Mouse (Mus musculus) heart, embryonic 13.5 days (tissue): Measurements from ENCODE around the gene Lrp2. TPM values are rescaled to one million over a fixed set of nuclear protein-coding genes. Genes with fewer than 3 reads are reported as not detected.

ENCODE experiments used
- ATAC-seq: fragments of 200-750 bp; cut with Nextera tagmentation; 2 replicates; pipeline ENCODE4 v1.8.0; 2017; ENCODE audit warnings: moderate TSS enrichment; ENCODE audit not compliant: insufficient number of reproducible peaks, low FRiP score, low TSS enrichment; ENCODE audit errors: extremely low read depth
- H3K27ac ChIP-seq: fragments of 300-500 bp; sonication (generic); replicated peaks from 2 replicates; pipeline ENCODE4 v1.5.1; 2015; ENCODE audit warnings: moderate library complexity, mild to moderate bottlenecking, inconsistent platforms
- H3K27me3 ChIP-seq: fragments of 300-500 bp; sonication (generic); replicated peaks from 2 replicates; pipeline ENCODE4 v1.6.1; 2015; ENCODE audit warnings: mild to moderate bottlenecking, inconsistent platforms
- H3K36me3 ChIP-seq: fragments of 300-500 bp; sonication (generic); 2 replicates; pipeline ENCODE4 v1.6.1; 2015; ENCODE audit warnings: mild to moderate bottlenecking, inconsistent platforms
- H3K4me1 ChIP-seq: fragments of 300-500 bp; sonication (generic); 2 replicates; pipeline ENCODE4 v1.6.1; 2015; ENCODE audit warnings: inconsistent platforms
- H3K4me2 ChIP-seq: fragments of 300-500 bp; sonication (generic); 2 replicates; pipeline ENCODE4 v1.6.1; 2015; ENCODE audit warnings: inconsistent platforms, mild to moderate bottlenecking, moderate library complexity
- H3K4me3 ChIP-seq: fragments of 300-500 bp; sonication (generic); 2 replicates; pipeline ENCODE4 v1.5.1; 2015; ENCODE audit warnings: moderate library complexity, mild to moderate bottlenecking, inconsistent platforms
- H3K9ac ChIP-seq: fragments of 300-500 bp; sonication (generic); 2 replicates; pipeline ENCODE4 v1.6.1; 2015; ENCODE audit warnings: inconsistent platforms, mild to moderate bottlenecking, moderate library complexity
- H3K9me3 ChIP-seq: fragments of 300-500 bp; sonication (generic); 2 replicates; pipeline ENCODE4 v1.6.1; 2016; ENCODE audit warnings: inconsistent platforms
- WGBS: fragments of 180-500 bp; shearing (Covaris S2); methylation state at CpG from one replicate; pipeline ENCODE4 v1.1.7; 2015; ENCODE audit warnings: mixed read lengths; 5-methylcytosine and 5-hydroxymethylcytosine counted together
- polyA plus RNA-seq: library from polyadenylated mRNA; unstranded; fragments of >200 nt; fragmentation: Nextera tagmentation; extraction: Ambion mirVana; gene quantifications from 2 replicates; pipeline ENCODE4 v1.2.1, GENCODE M21; 2015

Gene Lrp2
- polyA plus RNA-seq, 1 experiment from 2014 or later = 0.57 TPM

- Histone ChIP-seq H3K36me3 (no peaks in the 10 kb centered on the region), H3K4me3 (no peak overlapping the region), H3K27me3 (peaks cover 10% of the 10 kb centered on the region), H3K9me3 (no peaks in the 10 kb centered on the region), H3K9ac (no peak overlapping the region), H3K4me1 (peaks cover 8% of the 10 kb centered on the region), H3K4me2 (no peak overlapping the region), H3K27ac (no peak overlapping the region)
- no peak for ATAC-seq
- WGBS = 48% methylated on average over 5 of the region's 5 CpGs
Observed at GRCm38 (mm10) chr2:69562761-69563160, 23.1 kb downstream of the Lrp2 start.

- no peak overlapping the region for H3K27ac ChIP-seq
- H3K9ac ChIP-seq = no peak overlapping the region
- no peak for ATAC-seq
- H3K9me3 ChIP-seq = no peaks in the 10 kb centered on the region
- no peak overlapping the region for H3K4me3 ChIP-seq
- WGBS = 82% methylated on average over 4 of the region's 4 CpGs
- peaks cover 10% of the 10 kb centered on the region for H3K27me3 ChIP-seq
- no peaks in the 10 kb centered on the region for H3K36me3 ChIP-seq
- H3K4me1 ChIP-seq = peaks cover 8% of the 10 kb centered on the region
- no peak overlapping the region for H3K4me2 ChIP-seq
Observed at GRCm38 (mm10) chr2:69560221-69560620, 25.6 kb downstream of the Lrp2 start.

- no peak overlapping the region for H3K4me3 ChIP-seq
- 61% methylated on average over 15 of the region's 15 CpGs for WGBS
- peaks cover 10% of the 10 kb centered on the region for H3K27me3 ChIP-seq
- no peak overlapping the region for H3K9ac ChIP-seq
- H3K36me3 ChIP-seq = no peaks in the 10 kb centered on the region
- no peak for ATAC-seq
- no peaks in the 10 kb centered on the region for H3K9me3 ChIP-seq
- H3K27ac ChIP-seq = no peak overlapping the region
- peak overlapping the region; percentile 20; the same call in 1 of the 2 replicates for H3K4me2 ChIP-seq
- peaks cover 8% of the 10 kb centered on the region for H3K4me1 ChIP-seq
Observed at GRCm38 (mm10) chr2:69559380-69559779, 26.5 kb downstream of the Lrp2 start.

GRCm38 (mm10) chr2:69556686-69557085 is 29.2 kb downstream of the Lrp2 start:
- no peaks in the 10 kb centered on the region for H3K36me3 ChIP-seq
- no peak overlapping the region for H3K4me2 ChIP-seq
- no peak overlapping the region for H3K9ac ChIP-seq
- no peaks in the 10 kb centered on the region for H3K9me3 ChIP-seq
- H3K4me3 ChIP-seq = no peak overlapping the region
- H3K27me3 ChIP-seq = peaks cover 10% of the 10 kb centered on the region
- no peak overlapping the region for H3K27ac ChIP-seq
- WGBS = 60% methylated on average over 7 of the region's 7 CpGs
- H3K4me1 ChIP-seq = no peaks in the 10 kb centered on the region
- no peak for ATAC-seq

- H3K9me3 ChIP-seq = no peaks in the 10 kb centered on the region
- no peak for ATAC-seq
- H3K4me3 ChIP-seq = no peak overlapping the region
- H3K36me3 ChIP-seq = no peaks in the 10 kb centered on the region
- no peaks in the 10 kb centered on the region for H3K4me1 ChIP-seq
- H3K9ac ChIP-seq = no peak overlapping the region
- 0 out of 2 replicates have a peak, but pooled peaks cover 7% of the 10 kb centered on the region for H3K27me3 ChIP-seq
- 51% methylated on average over 5 of the region's 5 CpGs for WGBS
- no peak overlapping the region for H3K27ac ChIP-seq
- H3K4me2 ChIP-seq = no peak overlapping the region
Observed at GRCm38 (mm10) chr2:69551639-69552038, 34.2 kb downstream of the Lrp2 start.

GRCm38 (mm10) chr2:69546823-69547222 is 39.0 kb downstream of the Lrp2 start:
- Histone ChIP-seq H3K9ac (no peak overlapping the region), H3K4me3 (no peak overlapping the region), H3K4me2 (no peak overlapping the region), H3K27me3 (0 out of 2 replicates have a peak, but pooled peaks cover 7% of the 10 kb centered on the region), H3K9me3 (no peaks in the 10 kb centered on the region), H3K27ac (no peak overlapping the region), H3K4me1 (no peaks in the 10 kb centered on the region), H3K36me3 (no peaks in the 10 kb centered on the region)
- no peak for ATAC-seq
- 71% methylated on average over 11 of the region's 11 CpGs for WGBS

GRCm38 (mm10) chr2:69536018-69536417 is 49.8 kb downstream of the Lrp2 start:
- Histone ChIP-seq H3K36me3 (no peaks in the 10 kb centered on the region), H3K27ac (no peak overlapping the region), H3K9ac (no peak overlapping the region), H3K4me2 (no peak overlapping the region), H3K4me1 (peaks cover 3% of the 10 kb centered on the region), H3K4me3 (no peak overlapping the region), H3K27me3 (0 out of 2 replicates have a peak, but pooled peaks cover 4% of the 10 kb centered on the region), H3K9me3 (no peaks in the 10 kb centered on the region)
- 74% methylated on average over 7 of the region's 7 CpGs for WGBS
- ATAC-seq = no peak

GRCm38 (mm10) chr2:69531528-69532055 is 54.3 kb downstream of the Lrp2 start:
- ATAC-seq = no peak
- 39% methylated on average over 3 of the region's 3 CpGs for WGBS
- no peak overlapping the region for H3K27ac ChIP-seq

GRCm38 (mm10) chr2:69530691-69531527 is 55.0 kb downstream of the Lrp2 start:
- no peak for ATAC-seq
- Histone ChIP-seq H3K36me3 (no peaks in the 10 kb centered on the region), H3K9me3 (no peaks in the 10 kb centered on the region), H3K4me2 (peak overlapping the region; percentile 45), H3K27me3 (no peaks in the 10 kb centered on the region), H3K27ac (no peak overlapping the region; the same call in 1 of the 2 replicates), H3K4me1 (peaks cover 15% of the 10 kb centered on the region), H3K4me3 (no peak overlapping the region), H3K9ac (no peak overlapping the region)
- WGBS = 6% methylated on average over 14 of the region's 14 CpGs

More at GRCm38 (mm10) chr2:69531528-69532055, 54.3 kb downstream of the Lrp2 start:
- H3K4me1 ChIP-seq = peaks cover 15% of the 10 kb centered on the region
- no peaks in the 10 kb centered on the region for H3K27me3 ChIP-seq
- H3K4me3 ChIP-seq = no peak overlapping the region
- no peaks in the 10 kb centered on the region for H3K9me3 ChIP-seq
- no peak overlapping the region for H3K4me2 ChIP-seq
- no peak overlapping the region for H3K9ac ChIP-seq
- no peaks in the 10 kb centered on the region for H3K36me3 ChIP-seq

- H3K27me3 ChIP-seq = no peaks in the 10 kb centered on the region
- H3K9ac ChIP-seq = no peak overlapping the region
- H3K36me3 ChIP-seq = no peaks in the 10 kb centered on the region
- peak overlapping the region; percentile 45; the same call in 1 of the 2 replicates for H3K4me2 ChIP-seq
- no peak overlapping the region for H3K4me3 ChIP-seq
- no peak for ATAC-seq
- 43% methylated on average over 5 of the region's 5 CpGs for WGBS
- H3K27ac ChIP-seq = no peak overlapping the region; the same call in 1 of the 2 replicates
- H3K9me3 ChIP-seq = no peaks in the 10 kb centered on the region
- H3K4me1 ChIP-seq = peaks cover 15% of the 10 kb centered on the region
Observed at GRCm38 (mm10) chr2:69530126-69530525, 55.7 kb downstream of the Lrp2 start.

GRCm38 (mm10) chr2:69520273-69520672 is 65.6 kb downstream of the Lrp2 start:
- peaks cover 3% of the 10 kb centered on the region; the same call in 1 of the 2 replicates for H3K9me3 ChIP-seq
- no peaks in the 10 kb centered on the region for H3K27me3 ChIP-seq
- ATAC-seq = no peak
- no peak overlapping the region for H3K27ac ChIP-seq
- no peak overlapping the region for H3K4me3 ChIP-seq
- WGBS = 87% methylated on average over 2 of the region's 2 CpGs
- H3K9ac ChIP-seq = no peak overlapping the region
- no peak overlapping the region for H3K4me2 ChIP-seq
- no peaks in the 10 kb centered on the region for H3K36me3 ChIP-seq
- no peaks in the 10 kb centered on the region for H3K4me1 ChIP-seq
